Mouse (Mus musculus) liver, embryonic 12.5 days (tissue): ENCODE results near the gene Scg5. TPM values are rescaled to one million over a fixed set of nuclear protein-coding genes. Genes with fewer than 3 reads are reported as not detected.
A peak's percentile ranks its signal among the peaks of the same experiment; 100 is the strongest.

Experiments used
- ATAC-seq: fragments of 200-750 bp; cut with Nextera tagmentation; 2 replicates; pipeline ENCODE4 v1.8.0; 2017; ENCODE audit warnings: moderate number of reproducible peaks, mild to moderate bottlenecking, moderate library complexity
- H3K27ac ChIP-seq: fragments of 300-500 bp; sonication (generic); 2 replicates; pipeline ENCODE4 v1.5.1; 2016; ENCODE audit warnings: mild to moderate bottlenecking
- H3K27me3 ChIP-seq: fragments of 300-500 bp; sonication (generic); replicated peaks from 2 replicates; pipeline ENCODE4 v1.6.1; 2016; ENCODE audit warnings: mild to moderate bottlenecking, moderate library complexity
- H3K36me3 ChIP-seq: fragments of 300-500 bp; sonication (generic); 2 replicates; pipeline ENCODE4 v1.6.1; 2016; ENCODE audit warnings: mild to moderate bottlenecking, moderate library complexity
- H3K4me1 ChIP-seq: fragments of 300-500 bp; sonication (generic); 2 replicates; pipeline ENCODE4 v1.6.1; 2016
- H3K4me2 ChIP-seq: fragments of 300-500 bp; sonication (generic); 2 replicates; pipeline ENCODE4 v1.6.1; 2016; ENCODE audit warnings: mild to moderate bottlenecking, moderate library complexity
- H3K4me3 ChIP-seq: fragments of 300-500 bp; sonication (generic); 2 replicates; pipeline ENCODE4 v1.5.1; 2016; ENCODE audit warnings: mild to moderate bottlenecking, moderate library complexity
- H3K9ac ChIP-seq: fragments of 300-500 bp; sonication (generic); 2 replicates; pipeline ENCODE4 v1.6.1; 2016; ENCODE audit warnings: mild to moderate bottlenecking, moderate library complexity
- H3K9me3 ChIP-seq: fragments of 300-500 bp; sonication (generic); replicated peaks from 2 replicates; pipeline ENCODE4 v1.6.1; 2016; ENCODE audit warnings: mild to moderate bottlenecking, moderate library complexity
- WGBS: fragments of 180-500 bp; shearing (Covaris S2); methylation state at CpG from one replicate; pipeline ENCODE4 v1.1.7; 2016; ENCODE audit not compliant: insufficient replicate concordance; 5-methylcytosine and 5-hydroxymethylcytosine counted together
- polyA plus RNA-seq: library from polyadenylated mRNA; unstranded; fragments of >200 nt; fragmentation: Nextera tagmentation; extraction: Ambion mirVana; gene quantifications from 2 replicates; pipeline ENCODE4 v1.2.1, GENCODE M21; 2016

Scg5 gene
- polyA plus RNA-seq, 1 experiment from 2014 or later, result not detected

DNA sequence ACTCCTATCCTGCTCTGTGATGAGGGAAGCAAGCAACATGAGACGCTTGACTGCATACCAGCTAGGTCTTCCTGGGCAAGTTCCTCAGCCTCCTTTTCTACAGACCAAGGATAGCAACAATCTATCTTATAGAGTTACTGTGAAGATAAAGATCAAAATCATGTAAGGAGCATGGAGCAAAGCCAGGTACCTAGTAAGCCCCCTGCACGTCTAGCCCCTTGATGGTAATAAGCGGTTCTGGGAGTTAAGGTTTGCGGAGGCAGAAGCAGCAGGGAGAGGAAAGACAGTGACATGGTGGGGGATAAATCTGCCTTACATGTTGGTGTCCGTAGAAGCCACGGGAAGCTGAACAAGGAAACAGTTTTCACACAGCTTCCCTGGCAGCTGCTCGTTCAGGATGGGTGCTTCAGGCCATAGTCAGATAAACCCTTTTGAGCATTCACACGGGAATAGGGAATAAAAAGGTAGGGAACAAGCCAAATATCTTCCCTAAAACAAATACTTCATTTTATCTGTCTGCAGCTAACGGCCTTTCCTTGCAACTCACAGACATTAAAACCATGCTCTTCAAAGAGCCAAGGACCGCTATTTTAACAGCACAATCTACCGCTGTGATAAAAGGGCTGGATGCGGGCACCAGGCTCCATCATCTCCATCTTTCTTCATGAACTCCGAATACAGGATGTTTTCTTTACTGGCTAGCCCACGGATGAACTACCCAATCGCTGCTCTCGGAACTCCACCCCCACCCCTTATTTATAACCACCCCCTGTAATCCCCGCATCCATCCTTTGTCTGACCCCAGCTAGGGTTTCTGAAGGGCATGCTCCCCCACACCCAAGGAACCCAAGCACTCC, 607 bp downstream of the Scg5 start:
- 39% methylated on average over 17 of the region's 17 CpGs for WGBS
- Histone ChIP-seq H3K4me3 (no peak overlapping the region), H3K9ac (no peak overlapping the region), H3K27me3 (no peaks in the 10 kb centered on the region), H3K4me2 (peak overlapping the region; percentile 32), H3K27ac (no peak overlapping the region), H3K4me1 (peaks cover 14% of the 10 kb centered on the region), H3K9me3 (0 out of 2 replicates have a peak, but pooled peaks cover 6% of the 10 kb centered on the region), H3K36me3 (peaks cover 26% of the 10 kb centered on the region)
- ATAC-seq, result 0 out of 2 replicates have a peak, but pooled peaks have one; percentile 37

DNA sequence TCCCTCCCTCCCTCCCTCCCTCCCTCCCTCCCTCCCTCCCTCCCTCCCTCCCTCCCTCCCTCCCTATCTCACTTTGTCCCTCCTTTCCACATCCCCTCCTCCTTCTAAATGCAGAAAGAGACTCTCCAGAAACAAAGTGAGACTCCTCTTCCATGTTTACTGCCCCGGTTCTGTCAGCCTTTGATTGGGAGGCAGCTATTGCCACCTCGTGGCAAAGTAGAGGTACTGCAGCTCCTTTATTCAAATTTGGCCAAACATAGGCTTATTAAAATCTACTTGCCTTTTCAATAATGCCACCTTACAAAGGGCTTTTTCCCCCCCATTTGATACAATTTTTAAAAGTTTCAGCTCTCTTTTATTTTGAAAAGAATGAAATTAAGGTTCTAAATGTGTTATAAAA, 5.0 kb downstream of the Scg5 start:
- ATAC-seq, result no peak
- 5% methylated on average over 2 of the region's 2 CpGs for whole genome bisulfite sequencing
- no peak overlapping the region for H3K27ac ChIP-seq
- peaks cover 6% of the 10 kb centered on the region for H3K4me1 ChIP-seq
- H3K4me2 ChIP-seq, result no peak overlapping the region
- no peaks in the 10 kb centered on the region for H3K27me3 ChIP-seq
- H3K9ac ChIP-seq, result no peak overlapping the region
- H3K9me3 ChIP-seq, result no peaks in the 10 kb centered on the region
- no peak overlapping the region for H3K4me3 ChIP-seq
- H3K36me3 ChIP-seq, result no peaks in the 10 kb centered on the region

DNA sequence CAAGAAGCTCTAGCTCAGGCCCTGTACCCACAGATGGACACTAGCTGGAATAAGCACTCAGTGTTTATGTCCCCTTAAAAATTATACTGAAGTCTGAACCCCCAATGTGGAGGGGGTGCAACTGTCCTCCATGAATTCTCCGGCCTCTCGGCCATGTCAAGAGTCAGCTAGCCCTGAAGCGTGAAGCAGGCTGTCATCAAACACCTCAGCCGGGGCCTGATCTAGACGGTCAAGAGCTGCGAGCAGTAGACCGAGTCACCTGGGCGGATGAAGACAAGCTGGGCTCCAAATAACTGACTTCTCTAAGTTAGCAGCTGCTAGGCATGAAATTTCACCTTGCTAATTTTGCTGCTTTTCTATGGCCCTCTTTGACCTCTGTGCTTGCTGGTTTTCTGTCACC, 6.6 kb downstream of the Scg5 start:
- no peak for ATAC-seq
- Histone ChIP-seq H3K4me3 (no peak overlapping the region), H3K27me3 (no peaks in the 10 kb centered on the region), H3K4me2 (no peak overlapping the region), H3K9me3 (no peaks in the 10 kb centered on the region), H3K9ac (no peak overlapping the region), H3K27ac (no peak overlapping the region), H3K4me1 (no peaks in the 10 kb centered on the region), H3K36me3 (no peaks in the 10 kb centered on the region)
- 89% methylated on average over 8 of the region's 8 CpGs for whole genome bisulfite sequencing

DNA sequence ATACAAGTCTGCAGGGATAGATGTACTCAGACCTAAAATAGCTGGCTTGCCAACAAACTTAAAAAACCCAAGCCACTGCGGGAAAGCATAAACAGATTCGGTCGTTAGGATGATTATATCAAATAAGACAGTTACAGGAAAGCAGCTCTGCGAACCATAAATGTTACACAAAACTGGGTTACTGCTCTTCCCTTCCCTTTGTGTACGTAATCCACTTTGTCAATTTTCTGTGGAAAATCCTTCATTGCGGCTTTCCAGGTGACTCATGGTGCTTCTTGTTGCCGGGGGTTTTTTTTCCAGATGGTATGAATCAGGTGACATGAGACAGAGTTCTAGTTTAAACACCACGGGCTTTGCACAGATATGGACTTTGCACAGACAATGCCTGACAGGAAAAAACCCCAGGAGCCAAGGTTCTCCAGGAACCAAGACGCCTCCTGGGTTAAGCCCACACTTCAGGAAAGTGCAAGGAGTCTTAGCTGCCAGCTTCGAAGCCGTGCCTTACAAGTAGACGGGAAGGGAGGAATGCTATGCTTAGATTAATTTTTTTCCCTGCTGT, 7.7 kb downstream of the Scg5 start:
- Histone ChIP-seq H3K4me1 (no peaks in the 10 kb centered on the region), H3K36me3 (no peaks in the 10 kb centered on the region), H3K27ac (no peak overlapping the region), H3K9ac (no peak overlapping the region), H3K4me2 (no peak overlapping the region), H3K9me3 (0 out of 2 replicates have a peak, but pooled peaks cover 3% of the 10 kb centered on the region), H3K27me3 (no peaks in the 10 kb centered on the region), H3K4me3 (no peak overlapping the region)
- ATAC-seq, result no peak
- 76% methylated on average over 12 of the region's 12 CpGs for WGBS

DNA sequence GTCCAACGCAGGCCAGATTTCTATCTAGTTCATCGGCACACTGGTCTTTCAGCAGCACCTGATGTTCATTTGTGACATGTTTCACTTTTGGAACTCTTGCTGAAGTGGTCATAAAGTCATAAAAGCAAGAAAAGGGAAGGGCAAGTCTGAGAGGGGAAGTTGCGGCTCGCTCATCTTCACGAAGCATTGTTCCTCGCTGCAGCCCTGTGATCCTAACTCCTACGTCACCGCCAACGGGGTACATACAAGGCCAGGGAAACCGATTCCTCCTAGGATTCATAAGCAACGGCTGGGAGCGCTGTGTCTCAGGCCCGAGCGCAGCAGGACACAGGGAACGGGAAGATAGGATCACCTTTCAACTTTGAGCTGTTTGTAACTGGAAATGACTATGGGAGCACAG, 8.8 kb downstream of the Scg5 start:
- Histone ChIP-seq H3K9me3 (0 out of 2 replicates have a peak, but pooled peaks cover 3% of the 10 kb centered on the region), H3K9ac (no peak overlapping the region), H3K4me2 (no peak overlapping the region), H3K36me3 (no peaks in the 10 kb centered on the region), H3K4me3 (no peak overlapping the region), H3K4me1 (no peaks in the 10 kb centered on the region), H3K27me3 (no peaks in the 10 kb centered on the region), H3K27ac (no peak overlapping the region)
- ATAC-seq, result no peak
- 82% methylated on average over 15 of the region's 15 CpGs for WGBS

DNA sequence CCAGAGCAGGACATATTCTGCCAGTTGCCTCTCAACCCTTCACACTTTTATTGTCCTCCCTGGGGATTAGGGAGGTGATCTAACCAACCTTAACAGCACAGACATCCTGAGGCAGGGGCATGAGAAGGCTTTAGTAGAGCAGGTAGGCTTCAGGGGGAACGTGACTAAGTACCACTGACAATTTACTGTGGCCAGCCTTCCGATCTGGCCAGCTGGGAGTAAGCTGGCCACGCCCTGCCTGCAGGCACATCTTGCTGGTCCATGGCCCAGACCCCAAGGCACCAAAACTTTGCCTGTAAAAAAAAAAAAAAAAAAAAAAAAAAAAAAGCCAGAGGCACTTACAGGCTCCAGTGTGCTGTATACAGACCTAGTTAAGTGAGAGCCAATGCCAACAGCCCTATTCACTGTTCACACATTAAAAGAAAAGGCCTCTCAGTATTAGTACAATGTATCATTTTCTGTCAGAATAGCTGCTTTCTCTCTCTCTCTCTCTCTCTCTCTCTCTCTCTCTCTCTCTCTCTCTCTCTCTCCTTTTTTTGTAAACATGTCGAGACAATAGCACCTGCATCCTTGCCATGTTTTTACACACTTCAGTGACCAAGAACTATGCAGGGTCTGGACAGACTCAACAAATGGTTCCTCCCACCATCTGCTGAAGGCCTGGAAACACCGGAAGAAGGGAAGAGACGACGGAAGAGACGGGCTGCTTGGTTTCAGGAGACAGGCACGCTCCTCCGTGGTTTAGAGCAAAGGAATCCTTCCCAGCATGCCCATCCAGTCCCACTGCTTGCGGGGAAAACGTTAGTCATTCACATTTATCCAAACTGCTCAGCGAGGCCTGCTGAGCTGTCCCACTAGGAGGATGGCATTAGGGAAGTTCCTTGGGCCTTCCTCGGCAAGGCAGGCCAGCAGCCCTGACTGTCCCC, 11.0 kb downstream of the Scg5 start:
- no peak overlapping the region for H3K9ac ChIP-seq
- no peaks in the 10 kb centered on the region for H3K36me3 ChIP-seq
- 68% methylated on average over 14 of the region's 14 CpGs for WGBS
- no peak for ATAC-seq
- no peaks in the 10 kb centered on the region for H3K4me1 ChIP-seq
- 0 out of 2 replicates have a peak, but pooled peaks cover 3% of the 10 kb centered on the region for H3K9me3 ChIP-seq
- no peak overlapping the region for H3K4me3 ChIP-seq
- no peaks in the 10 kb centered on the region for H3K27me3 ChIP-seq
- H3K4me2 ChIP-seq, result no peak overlapping the region
- H3K27ac ChIP-seq, result no peak overlapping the region

DNA sequence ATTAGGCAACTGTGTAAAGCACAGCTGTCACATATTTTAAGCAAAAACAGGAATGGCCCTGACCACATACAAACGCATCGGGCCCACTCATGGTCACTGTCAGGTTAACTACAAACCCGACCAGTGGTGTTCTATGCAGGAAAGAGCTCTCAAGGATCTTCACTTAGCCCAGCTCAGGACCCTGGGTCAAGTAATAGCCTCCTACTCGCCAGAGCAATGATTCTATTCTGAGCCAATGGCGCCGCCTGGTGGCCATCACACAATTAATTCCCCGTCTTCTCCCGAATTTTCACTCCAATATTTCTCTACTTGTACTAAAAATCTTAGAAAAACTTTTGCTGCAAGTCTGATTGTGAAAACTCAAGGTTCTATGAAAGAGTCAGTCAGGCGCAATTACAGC, 21.3 kb downstream of the Scg5 start:
- Histone ChIP-seq H3K27ac (no peak overlapping the region), H3K27me3 (no peaks in the 10 kb centered on the region), H3K9ac (no peak overlapping the region), H3K4me1 (no peaks in the 10 kb centered on the region), H3K36me3 (no peaks in the 10 kb centered on the region), H3K9me3 (no peaks in the 10 kb centered on the region), H3K4me2 (no peak overlapping the region), H3K4me3 (no peak overlapping the region)
- ATAC-seq, result no peak
- 20% methylated on average over 9 of the region's 9 CpGs for WGBS

DNA sequence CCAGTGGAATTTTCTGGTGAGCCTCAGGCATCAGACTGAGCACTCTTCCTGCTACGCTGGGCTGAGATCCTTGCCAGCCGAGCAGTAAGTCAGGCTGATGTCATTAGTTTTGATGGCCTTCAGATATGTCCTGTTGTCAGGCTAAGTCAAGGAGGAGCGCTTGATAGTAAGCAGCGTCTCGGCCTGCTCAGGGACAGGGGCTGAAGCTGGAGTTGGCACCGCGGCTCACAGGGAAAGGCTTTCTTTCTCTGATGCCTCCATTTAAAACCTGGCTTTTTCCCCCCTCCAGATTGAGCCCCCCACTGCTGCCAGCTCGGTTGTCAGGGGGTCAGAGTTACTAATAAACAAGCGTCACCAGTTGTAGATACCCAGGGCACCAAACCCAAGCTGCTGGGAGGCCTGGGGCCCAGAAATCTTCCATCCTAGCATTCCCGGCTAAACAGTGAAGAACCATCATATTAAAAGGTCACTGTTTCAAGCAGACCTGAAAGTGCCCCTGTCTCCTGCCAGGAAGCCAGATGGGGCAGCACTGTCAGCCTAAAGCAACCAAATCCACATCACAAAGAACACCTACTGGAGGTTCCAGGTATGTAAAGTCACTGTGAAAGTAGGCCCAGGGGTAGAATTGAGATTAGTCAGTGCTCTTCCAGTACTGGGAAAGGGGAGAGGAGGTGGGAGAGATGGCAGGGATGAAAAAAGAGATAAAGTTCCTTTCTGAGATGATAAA, 21.9 kb downstream of the Scg5 start:
- H3K9ac ChIP-seq, result no peak overlapping the region
- no peak for ATAC-seq

DNA sequence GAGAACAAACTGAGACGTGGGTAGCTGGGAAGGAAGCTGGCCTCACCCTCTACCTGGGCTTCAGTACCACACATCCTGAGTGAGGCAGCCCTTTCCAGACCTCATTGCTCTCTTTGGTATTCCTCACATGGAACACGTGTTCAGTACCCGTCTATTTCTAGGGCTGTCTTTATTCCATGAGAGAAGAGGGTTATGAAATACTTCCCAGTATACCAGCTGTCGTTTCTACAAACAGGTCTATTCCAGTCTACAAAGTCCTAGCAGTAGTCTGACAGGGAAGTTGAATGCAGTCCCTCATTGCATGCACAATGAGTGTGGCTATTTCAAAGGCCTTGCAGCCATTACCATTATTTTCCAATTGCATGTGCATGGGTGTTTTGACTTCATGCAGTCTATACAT, 23.2 kb downstream of the Scg5 start:
- Histone ChIP-seq H3K36me3 (no peaks in the 10 kb centered on the region), H3K9me3 (no peaks in the 10 kb centered on the region), H3K4me2 (no peak overlapping the region), H3K9ac (no peak overlapping the region), H3K4me1 (no peaks in the 10 kb centered on the region), H3K27ac (no peak overlapping the region), H3K27me3 (no peaks in the 10 kb centered on the region), H3K4me3 (no peak overlapping the region)
- 65% methylated on average over 4 of the region's 4 CpGs for WGBS
- no peak for ATAC-seq

More for the DNA sequence above, 21.9 kb downstream of the Scg5 start:
- Histone ChIP-seq H3K4me1 (no peaks in the 10 kb centered on the region), H3K27me3 (no peaks in the 10 kb centered on the region), H3K27ac (no peak overlapping the region), H3K9me3 (no peaks in the 10 kb centered on the region), H3K36me3 (no peaks in the 10 kb centered on the region), H3K4me3 (no peak overlapping the region), H3K4me2 (no peak overlapping the region)
- WGBS, result 62% methylated on average over 10 of the region's 10 CpGs

DNA sequence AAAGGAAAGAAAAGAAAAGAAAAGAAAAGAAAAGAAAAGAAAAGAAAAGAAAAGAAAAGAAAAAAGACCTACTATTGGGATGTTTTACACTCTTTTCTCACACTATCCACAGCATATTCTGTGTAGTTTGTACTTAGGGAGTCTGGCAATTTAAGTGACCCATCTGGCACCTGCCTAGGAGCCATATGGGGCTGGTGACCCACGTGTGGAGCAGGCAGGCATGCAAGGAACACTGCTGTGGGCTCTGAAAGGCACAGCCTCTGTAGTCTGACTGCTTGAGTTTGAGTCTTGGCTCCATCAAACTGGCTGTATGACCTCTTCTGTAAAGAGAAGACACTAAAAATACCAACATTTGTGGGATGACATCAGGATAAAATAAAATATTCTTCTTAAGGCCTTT, 25.2 kb downstream of the Scg5 start:
- H3K36me3 ChIP-seq, result no peaks in the 10 kb centered on the region
- H3K4me3 ChIP-seq, result no peak overlapping the region
- no peak overlapping the region for H3K4me2 ChIP-seq
- H3K9ac ChIP-seq, result no peak overlapping the region
- ATAC-seq, result no peak
- no peaks in the 10 kb centered on the region for H3K9me3 ChIP-seq
- no peak overlapping the region for H3K27ac ChIP-seq
- H3K27me3 ChIP-seq, result no peaks in the 10 kb centered on the region
- WGBS, result 19% methylated on average over 1 of the region's 1 CpGs
- H3K4me1 ChIP-seq, result no peaks in the 10 kb centered on the region

DNA sequence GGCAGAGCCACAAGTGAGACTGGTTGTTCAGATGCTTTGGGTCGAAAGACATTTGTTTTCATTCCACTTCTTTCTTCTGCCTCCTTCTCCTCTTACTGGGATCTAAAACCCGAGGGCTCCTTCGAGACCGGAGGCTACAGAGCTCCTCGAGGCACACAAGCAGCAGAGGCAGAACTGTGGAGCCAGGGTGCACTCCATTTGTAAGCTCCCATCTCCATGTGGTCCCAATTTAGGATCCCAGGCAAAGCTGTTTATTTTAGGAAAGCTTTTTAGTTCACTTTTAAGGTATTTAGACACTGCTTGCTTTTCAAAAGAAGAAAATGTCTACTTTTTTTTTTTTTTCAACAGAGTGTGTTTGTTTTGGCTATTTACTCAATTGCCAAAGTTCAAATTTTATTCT, 28.1 kb downstream of the Scg5 start:
- H3K4me1 ChIP-seq, result no peaks in the 10 kb centered on the region
- no peaks in the 10 kb centered on the region for H3K9me3 ChIP-seq
- no peak overlapping the region for H3K9ac ChIP-seq
- 54% methylated on average over 5 of the region's 5 CpGs for whole genome bisulfite sequencing
- H3K4me2 ChIP-seq, result no peak overlapping the region
- no peaks in the 10 kb centered on the region for H3K36me3 ChIP-seq
- no peak overlapping the region for H3K27ac ChIP-seq
- H3K27me3 ChIP-seq, result no peaks in the 10 kb centered on the region
- H3K4me3 ChIP-seq, result no peak overlapping the region
- no peak for ATAC-seq
